Mouse (Mus musculus) left cerebral cortex, adult 11 months (tissue): Measurements from ENCODE around the gene Mak.

ENCODE experiments used
- DNase-seq: peaks from one replicate; pipeline ENCODE4 v3.0.0; 2022; ENCODE audit warnings: low spot score

Gene Mak

GRCm38 (mm10) chr13:41071617-41072016 is 7.9 kb downstream of the Mak start:
- no peak for DNase-seq

GRCm38 (mm10) chr13:41067618-41068017 is 11.9 kb downstream of the Mak start:
- DNase-seq: no peak

GRCm38 (mm10) chr13:41051965-41052364 is 27.5 kb downstream of the Mak start:
- no peak for DNase-seq

GRCm38 (mm10) chr13:41047280-41047679 is 32.2 kb downstream of the Mak start:
- DNase-seq: no peak

GRCm38 (mm10) chr13:41045901-41046300 is 33.6 kb downstream of the Mak start:
- no peak for DNase-seq

- no peak for DNase-seq
Observed at GRCm38 (mm10) chr13:41042511-41042910, 37.0 kb downstream of the Mak start.

- DNase-seq: no peak
Observed at GRCm38 (mm10) chr13:41030098-41030497, 49.4 kb downstream of the Mak start.

- DNase-seq: no peak
Observed at GRCm38 (mm10) chr13:41022099-41022498, 57.4 kb downstream of the Mak start.

- no peak for DNase-seq
Observed at GRCm38 (mm10) chr13:41021607-41022006, 57.9 kb downstream of the Mak start.

GRCm38 (mm10) chr13:41020494-41020893 is 59.0 kb downstream of the Mak start:
- DNase-seq: no peak

GRCm38 (mm10) chr13:41018756-41019591 is 60.5 kb downstream of the Mak start:
- DNase-seq: no peak

GRCm38 (mm10) chr13:41018236-41018635 is 61.3 kb downstream of the Mak start:
- no peak for DNase-seq

GRCm38 (mm10) chr13:41017832-41018231 is 61.7 kb downstream of the Mak start:
- no peak for DNase-seq

- DNase-seq: no peak
Observed at GRCm38 (mm10) chr13:41016797-41017405, 62.6 kb downstream of the Mak start.

- peak; percentile 87 for DNase-seq
Observed at GRCm38 (mm10) chr13:41015829-41016634, 63.5 kb downstream of the Mak start, which contains the start of gene Tmem14c. Gene Tmem14c (plus strand): TSS chr13:41016292.

- DNase-seq: no peak
Observed at GRCm38 (mm10) chr13:41008946-41009345, 70.6 kb downstream of the Mak start.

GRCm38 (mm10) chr13:41008271-41008670 is 71.2 kb downstream of the Mak start:
- no peak for DNase-seq

- DNase-seq: no peak
Observed at GRCm38 (mm10) chr13:41006244-41006643, 73.3 kb downstream of the Mak start.

GRCm38 (mm10) chr13:41002001-41002400 is 77.5 kb downstream of the Mak start:
- no peak for DNase-seq

GRCm38 (mm10) chr13:41000926-41001639 is 78.4 kb downstream of the Mak start, which contains the start of gene Pak1ip1:
Gene Pak1ip1 (plus strand): TSS chr13:41001023.
- peak; percentile 84 for DNase-seq

GRCm38 (mm10) chr13:41000140-41000925 is 79.2 kb downstream of the Mak start:
- no peak for DNase-seq
